Mouse (Mus musculus) G1E (cell line): ENCODE data around the gene Tmem138.

Experiments used
- CTCF ChIP-seq: IDR thresholded peaks from 2 replicates; pipeline ENCODE4 v1.5.1; 2012; ENCODE audit warnings: low read depth, low read length, inconsistent platforms, mixed read lengths
- GATA1 ChIP-seq: IDR thresholded peaks from 2 replicates; pipeline ENCODE4 v1.6.1; 2012; ENCODE audit warnings: borderline replicate concordance, low read length, inconsistent platforms, mixed read lengths
- POLR2AphosphoS5 ChIP-seq: IDR thresholded peaks from 2 replicates; pipeline ENCODE4 v1.6.1; 2012; ENCODE audit warnings: low read depth, low read length, inconsistent platforms; ENCODE audit not compliant: insufficient replicate concordance

DNA sequence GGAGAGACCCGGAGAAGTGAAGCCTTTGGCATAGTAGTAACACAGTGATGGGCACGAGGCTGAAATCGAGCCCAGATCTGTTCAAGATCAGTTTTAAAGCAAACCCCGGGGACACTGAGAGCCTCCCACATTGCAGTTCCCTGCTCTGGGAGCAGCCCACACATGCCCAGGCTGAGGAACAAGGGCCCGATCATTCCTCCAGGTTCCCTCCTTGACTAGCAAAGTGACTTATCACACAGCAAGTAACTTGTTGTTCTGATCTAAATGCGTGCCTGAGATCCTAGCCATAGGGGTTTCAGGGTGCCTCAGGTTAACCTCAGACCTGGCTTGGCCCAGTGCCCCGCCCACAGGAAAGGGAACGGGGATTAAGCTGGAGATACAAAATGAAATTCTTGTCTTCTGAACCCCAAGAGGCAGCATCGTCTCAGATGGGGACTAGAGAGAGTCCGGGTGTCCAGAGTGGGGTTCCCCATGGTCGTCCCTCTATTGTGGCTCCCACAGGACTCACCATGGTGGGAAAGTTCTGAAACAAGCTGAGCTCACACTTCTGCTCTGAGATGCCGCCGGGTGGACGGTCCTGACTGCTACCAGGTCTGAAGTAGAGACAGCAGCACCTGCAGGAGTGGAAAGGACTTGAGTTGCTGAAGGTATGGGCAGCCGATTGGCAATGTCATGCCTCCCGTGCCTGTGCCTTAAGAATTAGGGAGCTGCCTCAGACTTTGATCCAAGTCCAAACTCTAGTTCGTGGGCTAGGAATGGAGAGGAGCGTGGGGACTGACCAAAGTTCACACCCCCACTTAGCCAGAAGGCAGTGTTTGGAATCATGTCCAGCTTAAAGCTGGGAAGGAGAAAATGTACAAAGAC is 26.7 kb upstream of the Tmem138 start:
- TF ChIP-seq CTCF: no peak
- no peak for TF ChIP-seq POLR2AphosphoS5
- no peak for TF ChIP-seq GATA1
